Mouse (Mus musculus) C2C12 (cell line): ENCODE data around the gene Slc2a10. TPM values are rescaled to one million over a fixed set of nuclear protein-coding genes. Genes with fewer than 3 reads are reported as not detected.

Experiments
- H3K27me3 ChIP-seq: one replicate; pipeline ENCODE4 v1.6.1; 2011; ENCODE audit not compliant: control insufficient read depth, insufficient read depth, insufficient read length
- H3K36me3 ChIP-seq: one replicate; pipeline ENCODE4 v1.6.1; 2011; ENCODE audit not compliant: control insufficient read depth, insufficient read depth
- H3K4me3 ChIP-seq: one replicate; pipeline ENCODE4 v1.5.1; 2011; ENCODE audit warnings: mild to moderate bottlenecking, control low read depth; ENCODE audit not compliant: poor library complexity, insufficient read depth, severe bottlenecking
- H3K79me2 ChIP-seq: one replicate; pipeline ENCODE4 v1.6.1; 2011; ENCODE audit not compliant: control insufficient read depth, insufficient read depth
- H3K79me3 ChIP-seq: one replicate; pipeline ENCODE4 v1.6.1; 2011; ENCODE audit warnings: low read depth, control low read depth
- H3ac ChIP-seq: one replicate; pipeline ENCODE3; 2011; ENCODE audit warnings: low read depth; ENCODE audit not compliant: control insufficient read depth, insufficient read length
- CEBPB ChIP-seq: IDR thresholded peaks from one replicate; pipeline ENCODE4 v1.6.1; 2011; ENCODE audit warnings: low read depth, mild to moderate bottlenecking, control low read depth, moderate library complexity
- CTCF ChIP-seq: IDR thresholded peaks from one replicate; pipeline ENCODE4 v1.5.1; 2011; ENCODE audit not compliant: control insufficient read depth, insufficient read depth, insufficient read length
- FOSL1 ChIP-seq: IDR thresholded peaks from one replicate; pipeline ENCODE4 v1.8.0; 2011; ENCODE audit warnings: mild to moderate bottlenecking, low read length; ENCODE audit not compliant: poor library complexity, insufficient read depth, severe bottlenecking
- MAX ChIP-seq: IDR thresholded peaks from one replicate; pipeline ENCODE4 v1.6.1; 2011; ENCODE audit warnings: mild to moderate bottlenecking, control low read depth
- MYOD1 ChIP-seq: IDR thresholded peaks from one replicate; pipeline ENCODE4 v1.6.1; 2011; ENCODE audit warnings: low read depth; ENCODE audit not compliant: control insufficient read depth, insufficient read length
- MYOG ChIP-seq: IDR thresholded peaks from one replicate; pipeline ENCODE4 v1.6.1; 2011; ENCODE audit not compliant: control insufficient read depth, insufficient read length; ENCODE audit errors: extremely low read depth
- USF1 ChIP-seq: IDR thresholded peaks from one replicate; pipeline ENCODE4 v1.6.1; 2011; ENCODE audit warnings: low read depth, mild to moderate bottlenecking, control low read depth, moderate library complexity
- polyA plus RNA-seq: library from polyadenylated mRNA; unstranded; fragments of >200 nt; fragmentation: generic; extraction: Trizol; gene quantifications from one replicate; pipeline ENCODE4 v1.2.1, GENCODE M21; 2012; ENCODE audit warnings: missing spikeins

Gene Slc2a10
- polyA plus RNA-seq, 1 experiment: 0.06 TPM

DNA sequence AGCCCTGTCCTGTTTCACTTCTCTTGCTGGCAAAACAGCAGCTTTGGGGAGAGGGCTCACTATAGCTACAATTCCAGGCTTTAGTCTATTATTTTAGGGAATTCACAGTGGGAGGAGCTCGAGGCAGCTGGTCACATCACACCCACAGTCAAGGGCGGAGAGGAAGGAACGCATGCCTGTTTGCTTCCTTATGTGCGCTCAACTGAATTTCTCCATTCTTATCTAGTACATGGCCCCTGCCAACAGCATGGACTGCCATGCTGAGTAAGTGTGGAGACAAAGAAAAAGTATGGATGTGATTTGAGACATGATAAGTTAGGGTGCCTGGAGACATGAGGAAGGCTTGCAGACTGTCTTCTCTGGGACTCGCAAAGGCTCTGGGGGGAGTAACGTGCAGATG is 19.4 kb upstream of the Slc2a10 start:
- peaks cover 9% of the 10 kb centered on the region for H3K27me3 ChIP-seq
- H3K36me3 ChIP-seq: peaks cover 2% of the 10 kb centered on the region
- no peak for TF ChIP-seq USF1
- H3ac ChIP-seq: no peak overlapping the region
- H3K4me3 ChIP-seq: no peak overlapping the region
- H3K79me3 ChIP-seq: no peaks in the 10 kb centered on the region
- no peaks in the 10 kb centered on the region for H3K79me2 ChIP-seq

DNA sequence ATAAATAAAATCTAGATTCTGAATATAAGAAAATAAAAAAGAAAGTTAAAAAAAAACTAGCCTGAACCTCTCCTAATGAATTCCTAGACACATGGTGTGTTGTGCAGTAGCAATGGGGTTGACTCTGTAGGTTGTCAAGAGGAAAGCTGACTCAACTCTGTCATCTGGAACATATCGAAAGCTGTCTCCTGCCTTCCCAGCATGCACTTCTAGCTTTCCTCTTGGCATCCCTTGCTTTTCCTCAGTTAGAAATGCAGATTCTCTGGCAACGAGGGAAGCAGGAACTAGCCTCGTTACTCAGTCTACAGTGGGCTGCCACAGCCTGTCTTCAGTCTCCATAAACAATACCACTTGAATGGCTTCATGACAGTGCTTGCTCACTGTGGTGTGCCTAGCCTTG is 17.8 kb upstream of the Slc2a10 start:
- Histone ChIP-seq H3ac (no peak overlapping the region), H3K27me3 (peaks cover 6% of the 10 kb centered on the region), H3K36me3 (peaks cover 15% of the 10 kb centered on the region), H3K79me3 (no peaks in the 10 kb centered on the region), H3K4me3 (no peak overlapping the region), H3K79me2 (no peaks in the 10 kb centered on the region)
- TF ChIP-seq MYOD1: no peak
- TF ChIP-seq CTCF: no peak
- no peak for TF ChIP-seq MAX
- TF ChIP-seq CEBPB: no peak
- no peak for TF ChIP-seq USF1
- TF ChIP-seq MYOG: no peak
- TF ChIP-seq FOSL1: no peak

DNA sequence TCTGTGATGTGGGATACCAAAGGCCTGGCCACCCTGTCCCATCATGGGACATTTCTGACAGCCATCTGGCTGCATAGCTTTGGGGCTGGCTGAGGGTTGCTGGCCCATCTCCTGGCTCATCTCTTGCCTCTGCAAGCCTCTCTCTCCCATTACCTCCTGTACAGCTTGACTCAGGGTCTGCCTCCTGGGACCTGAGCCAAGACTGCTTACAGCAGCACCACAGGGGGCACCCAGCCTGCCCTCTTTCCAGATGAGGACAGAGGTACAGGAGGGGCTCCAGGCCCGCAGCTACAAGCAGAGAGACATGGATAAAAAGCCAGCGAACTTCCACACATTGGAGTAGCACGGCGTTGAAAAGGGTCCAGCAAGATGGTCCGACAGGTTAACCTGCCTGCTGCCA is 17.2 kb upstream of the Slc2a10 start:
- Histone ChIP-seq H3K79me3 (no peaks in the 10 kb centered on the region), H3K79me2 (no peaks in the 10 kb centered on the region), H3ac (no peak overlapping the region), H3K4me3 (no peak overlapping the region), H3K27me3 (peaks cover 6% of the 10 kb centered on the region), H3K36me3 (peaks cover 15% of the 10 kb centered on the region)
- TF ChIP-seq MAX: no peak
- no peak for TF ChIP-seq MYOD1
- no peak for TF ChIP-seq CTCF
- no peak for TF ChIP-seq USF1
- no peak for TF ChIP-seq CEBPB
- no peak for TF ChIP-seq MYOG
- no peak for TF ChIP-seq FOSL1

DNA sequence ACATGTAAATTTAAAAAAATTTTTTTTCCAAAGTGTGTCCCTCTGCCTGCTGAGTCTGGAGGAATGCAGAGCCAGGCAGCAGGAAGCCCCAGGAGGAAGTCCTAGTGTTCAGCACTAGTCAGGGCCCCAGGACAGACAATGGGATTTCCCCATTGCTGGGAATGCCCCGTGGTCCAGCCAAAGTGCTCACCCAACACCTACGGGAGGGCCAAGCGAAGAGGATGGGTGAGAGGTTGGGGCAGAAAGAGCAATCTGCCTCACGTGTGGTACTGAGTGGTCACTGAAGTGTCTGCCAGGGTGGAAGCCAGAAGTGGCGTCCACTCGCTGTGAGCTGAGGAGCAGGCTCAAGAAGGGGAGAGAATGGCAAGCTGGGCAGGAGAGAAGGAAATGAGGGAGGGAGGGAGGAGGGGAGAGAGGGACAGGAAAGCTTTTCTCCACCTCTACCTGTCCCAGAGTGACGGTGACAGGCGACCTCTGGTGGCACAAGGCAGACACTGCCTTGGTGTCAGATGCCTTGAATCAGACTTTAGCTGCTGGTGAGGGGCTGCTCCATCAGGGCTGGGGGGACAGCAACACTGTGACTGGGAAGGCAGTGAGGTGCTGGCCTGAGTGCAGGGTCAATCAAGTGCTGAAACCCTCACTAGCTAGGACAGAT is 16.6 kb upstream of the Slc2a10 start:
- H3K79me2 ChIP-seq: peaks cover 4% of the 10 kb centered on the region
- peaks cover 6% of the 10 kb centered on the region for H3K27me3 ChIP-seq
- peaks cover under 1% of the 10 kb centered on the region for H3K79me3 ChIP-seq
- no peak overlapping the region for H3ac ChIP-seq
- peaks cover 15% of the 10 kb centered on the region for H3K36me3 ChIP-seq
- no peak overlapping the region for H3K4me3 ChIP-seq
- TF ChIP-seq CTCF (peak; percentile 82), USF1 (no peak)

DNA sequence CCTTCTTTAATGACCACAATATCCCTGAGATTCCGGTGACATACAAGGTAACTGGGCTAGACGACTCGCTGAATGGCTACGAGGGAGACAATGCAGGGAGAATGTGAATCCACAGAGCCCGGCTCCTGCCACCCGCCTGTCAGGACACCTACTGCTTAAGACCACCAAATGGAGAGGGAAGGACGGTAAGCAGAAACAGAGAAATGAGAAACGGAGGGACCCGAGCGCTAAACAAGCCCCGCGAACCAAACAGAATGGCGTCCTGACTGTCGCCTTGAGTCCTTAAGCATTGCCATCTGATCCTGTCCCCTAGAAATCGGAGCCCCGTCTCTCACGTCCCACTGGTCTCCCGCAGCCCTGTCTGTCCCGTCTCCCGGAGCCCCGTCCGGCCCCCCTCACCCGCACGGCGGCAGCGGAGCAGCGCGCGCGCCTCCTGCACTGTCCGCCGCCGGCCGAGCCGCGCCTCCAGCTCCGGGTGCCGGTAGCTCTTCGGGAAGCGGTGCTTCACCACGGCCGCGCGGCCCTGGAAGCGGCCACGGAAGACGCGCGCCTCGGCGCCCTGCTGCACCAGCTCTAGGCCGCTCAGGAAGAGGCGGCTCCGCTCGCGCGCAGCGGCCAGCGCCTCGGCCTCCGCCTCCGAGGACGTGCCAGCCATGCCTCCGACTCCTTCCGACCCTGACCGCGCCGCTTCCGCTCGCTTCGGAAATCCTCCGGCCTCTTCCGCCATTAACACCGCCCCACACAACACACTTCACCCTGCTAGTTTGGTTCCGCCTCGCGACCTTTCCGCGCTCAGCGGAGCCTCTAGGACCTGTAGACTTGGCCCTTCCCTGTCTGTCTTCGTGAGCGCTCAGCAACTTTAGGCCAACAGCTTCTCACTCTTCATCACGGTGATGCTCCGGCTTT is 10.7 kb upstream of the Slc2a10 start, which contains the start of gene Trp53rka:
Gene Trp53rka, minus strand, starts transcription at position 677 of the 906 bp plus-strand sequence.
- peaks cover 8% of the 10 kb centered on the region for H3K79me3 ChIP-seq
- H3K36me3 ChIP-seq: peaks cover 15% of the 10 kb centered on the region
- peaks cover 21% of the 10 kb centered on the region for H3K79me2 ChIP-seq
- TF ChIP-seq MYOG (no peak), MAX (peak; percentile 74)
- no peaks in the 10 kb centered on the region for H3K27me3 ChIP-seq
- H3ac ChIP-seq: peak within 1 kb of the TSS; percentile 70
- H3K4me3 ChIP-seq: peak within 1 kb of the TSS; percentile 71

DNA sequence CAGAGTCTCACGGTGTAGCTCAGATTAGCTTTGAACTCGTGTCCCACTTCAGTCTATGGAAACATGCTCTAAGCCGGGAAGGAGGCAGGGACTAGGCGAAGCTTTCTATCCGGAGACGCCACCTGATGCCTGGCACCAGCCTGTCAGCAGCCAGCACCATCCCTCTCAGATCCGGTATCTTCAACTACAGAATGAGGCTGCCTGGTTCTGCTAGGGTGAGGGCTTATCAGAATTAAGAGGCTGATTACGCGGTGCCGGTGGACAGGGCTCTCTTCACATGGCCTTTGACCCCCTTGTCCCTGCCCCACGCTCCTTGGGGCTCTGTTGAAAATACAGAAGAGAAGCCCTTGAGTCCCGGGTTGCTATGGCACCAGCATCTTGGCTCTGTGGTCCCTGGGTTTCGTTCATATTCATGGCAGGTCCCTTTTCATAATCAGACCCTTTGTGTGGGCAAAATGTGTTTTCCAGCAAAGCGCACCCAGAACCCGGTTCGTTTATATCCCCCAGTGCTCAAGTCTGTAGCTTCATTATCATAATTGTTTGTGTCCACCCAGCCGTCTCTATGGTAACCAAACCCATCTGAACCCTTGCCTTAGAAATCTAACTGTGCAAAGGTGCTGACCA is 9.9 kb upstream of the Slc2a10 start:
- no peaks in the 10 kb centered on the region for H3K27me3 ChIP-seq
- TF ChIP-seq MAX (no peak), MYOD1 (no peak), FOSL1 (no peak), USF1 (no peak), CTCF (no peak), MYOG (no peak), CEBPB (no peak)
- peak overlapping the region; percentile 71 for H3K4me3 ChIP-seq
- H3K79me2 ChIP-seq: peaks cover 21% of the 10 kb centered on the region
- peaks cover 15% of the 10 kb centered on the region for H3K36me3 ChIP-seq
- peak overlapping the region; percentile 70 for H3ac ChIP-seq
- H3K79me3 ChIP-seq: peaks cover 8% of the 10 kb centered on the region
